Comparison of ENCODE assay signal across 11 mouse cellular contexts in the genomic region with DNA sequence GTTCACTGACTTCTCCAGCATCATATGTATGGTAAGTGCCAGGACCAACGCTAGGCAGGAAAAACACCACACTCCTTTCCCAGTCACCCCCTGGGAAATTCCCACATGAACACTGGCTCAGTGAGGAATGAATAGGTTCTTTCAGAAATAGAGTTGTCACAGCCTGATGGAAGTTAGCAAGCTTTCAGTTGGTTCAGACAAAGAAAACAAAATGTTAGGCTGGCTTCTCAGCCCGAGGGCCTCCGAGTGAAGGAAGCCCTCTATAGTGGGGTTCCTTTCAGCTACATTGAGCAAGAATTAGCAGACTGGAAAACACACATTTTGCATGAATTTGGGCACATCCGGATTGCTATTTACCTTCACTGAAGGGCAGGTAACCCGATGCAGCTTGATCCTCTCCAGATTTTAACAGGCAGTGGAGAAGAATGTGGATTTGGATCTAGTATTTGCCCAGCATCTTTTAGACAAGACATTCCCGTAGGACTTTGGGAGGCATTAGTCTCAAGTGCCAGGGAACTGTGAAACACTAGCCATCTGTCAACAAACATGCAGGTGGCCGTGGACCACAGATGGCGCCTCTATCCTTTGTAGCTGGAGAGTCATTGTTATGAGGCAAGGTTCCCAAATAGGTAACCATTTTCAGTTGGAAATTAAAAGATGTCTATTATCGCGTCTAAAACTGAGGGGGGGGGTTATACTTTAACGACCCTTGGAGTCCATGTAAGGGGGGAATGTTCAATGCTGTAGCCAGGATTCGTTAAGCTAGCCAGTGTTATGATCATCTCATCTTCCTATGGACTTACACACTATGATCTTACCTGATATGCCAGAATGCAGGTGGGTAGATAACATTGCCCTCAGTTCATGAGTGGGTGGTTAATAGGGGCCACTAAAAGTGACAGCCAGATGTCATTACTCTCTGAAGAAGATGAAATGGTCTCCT.
DNase-seq lines count a peak whose midpoint lies in the region; ATAC-seq lines count a peak whose summit lies in the region.
"Had no signal": no experiment of that assay in that cellular context is flagged by ENCODE, and none has a peak within 500 bp of the region (broad histone marks: within the 10 kb centered on the region; RNA-seq: fewer than 3 reads in every experiment).

No protein-coding gene starts in this region.

- H3K36me3 ChIP-seq in forebrain, embryonic 13.5 days (ENCODE audit: poor library complexity, severe bottlenecking) = no peaks in the 10 kb centered on the region
- H3K36me3 ChIP-seq in limb, embryonic 15.5 days = no peaks in the 10 kb centered on the region

- H3K4me1 ChIP-seq in forebrain, embryonic 13.5 days = peaks cover 10% of the 10 kb centered on the region
- no peaks in the 10 kb centered on the region for H3K4me1 ChIP-seq in limb, embryonic 15.5 days

- peak; percentile 3 to 11 for DNase-seq in layer of hippocampus, postnatal 10 days (ENCODE audit: low spot score in 2 of 2)
- no peak for DNase-seq in layer of hippocampus, adult 8-10 months (ENCODE audit: low spot score in 2 of 2)
- no peak for DNase-seq in adipocyte (ENCODE audit: low spot score)
- DNase-seq in ovary, adult 18-20 months (ENCODE audit: low spot score) = no peak
- DNase-seq in urinary bladder, postnatal 14 days (ENCODE audit: low spot score) = no peak
- DNase-seq: heart, postnatal 14 days; spleen, adult 18-20 months had no signal

- H3K4me3 ChIP-seq in forebrain, embryonic 13.5 days = no peak overlapping the region
- H3K4me3 ChIP-seq in limb, embryonic 15.5 days = no peak overlapping the region

- ATAC-seq in forebrain, embryonic 13.5 days = peak; percentile 95
- ATAC-seq in limb, embryonic 15.5 days (ENCODE audit: insufficient number of reproducible peaks, low FRiP score, low TSS enrichment, low read depth) = peak; percentile 55; the same call in 1 of the 2 replicates
- ATAC-seq in monocyte, adult 5-6 weeks (replicated peaks; ENCODE audit: insufficient number of reproducible peaks, low FRiP score, low TSS enrichment, poor library complexity, severe bottlenecking) = no peak
- ATAC-seq: activated CD4-positive, CD25-positive, alpha-beta regulatory T cell, adult 4 months had no signal

- peak overlapping the region; percentile 20 for H3K4me2 ChIP-seq in forebrain, embryonic 13.5 days
- no peak overlapping the region for H3K4me2 ChIP-seq in limb, embryonic 15.5 days

- WGBS in forebrain, embryonic 13.5 days = 12% methylated on average over 12 of the region's 12 CpGs
- 62% methylated on average over 12 of the region's 12 CpGs for WGBS in limb, embryonic 15.5 days

- peak overlapping the region; percentile 10 for H3K27ac ChIP-seq in forebrain, embryonic 13.5 days
- peak overlapping the region; percentile 24; the same call in 1 of the 2 replicates for H3K27ac ChIP-seq in limb, embryonic 15.5 days

- H3K27me3 ChIP-seq in forebrain, embryonic 13.5 days = no peaks in the 10 kb centered on the region
- H3K27me3 ChIP-seq in limb, embryonic 15.5 days = no peaks in the 10 kb centered on the region

- no peaks in the 10 kb centered on the region for H3K9me3 ChIP-seq in forebrain, embryonic 13.5 days (replicated peaks)
- no peaks in the 10 kb centered on the region for H3K9me3 ChIP-seq in limb, embryonic 15.5 days

- no peak overlapping the region for H3K9ac ChIP-seq in forebrain, embryonic 13.5 days
- no peak overlapping the region for H3K9ac ChIP-seq in limb, embryonic 15.5 days

Comparison
In these comparisons a context has a peak if more than half of its experiments do, and no peak if none do; other contexts are left out.
1. DNase-seq: peak in layer of hippocampus, postnatal 10 days (2 of 2); none in layer of hippocampus, adult 8-10 months (0 of 2), adipocyte (single experiment), ovary, adult 18-20 months (single experiment) and urinary bladder, postnatal 14 days (single experiment).